Mouse (Mus musculus) MEL (cell line): ENCODE data around the gene A730009L09Rik.

ENCODE experiments used
- CTCF ChIP-seq, 3 experiments: IDR thresholded peaks in 2 of 3; conservative IDR thresholded peaks in 1 of 3; 2 replicates each; pipeline ENCODE4 v1.5.1; 2011 to 2012; ENCODE audit warnings: low read length in 3 of 3, low read depth in 2 of 3, mild to moderate bottlenecking in 2 of 3, improper control_type of control experiment in 1 of 3, inconsistent platforms in 1 of 3, mixed read lengths in 1 of 3, moderate library complexity in 1 of 3; ENCODE audit not compliant: control insufficient read depth in 1 of 3, insufficient read depth in 1 of 3, poor library complexity in 1 of 3, severe bottlenecking in 1 of 3
- E2F4 ChIP-seq: IDR thresholded peaks from 2 replicates; pipeline ENCODE4 v1.6.1; 2011; ENCODE audit warnings: low read depth, low read length, improper control_type of control experiment, borderline replicate concordance
- EP300 ChIP-seq, 2 experiments: IDR thresholded peaks; 2 replicates each; pipeline ENCODE4 v1.6.1; 2011; ENCODE audit warnings: improper control_type of control experiment in 2 of 2, low read length in 2 of 2, low read depth in 1 of 2, mild to moderate bottlenecking in 1 of 2
- GATA1 ChIP-seq: IDR thresholded peaks from 2 replicates; pipeline ENCODE4 v1.6.1; 2011; ENCODE audit warnings: low read depth, low read length, improper control_type of control experiment
- MAZ ChIP-seq: IDR thresholded peaks from 2 replicates; pipeline ENCODE4 v1.6.1; 2012; ENCODE audit warnings: low read depth, mild to moderate bottlenecking, inconsistent platforms, low read length, improper control_type of control experiment
- NELFE ChIP-seq: IDR thresholded peaks from 2 replicates; pipeline ENCODE4 v1.6.1; 2011; ENCODE audit warnings: low read depth, low read length, improper control_type of control experiment
- NRF1 ChIP-seq: IDR thresholded peaks from 2 replicates; pipeline ENCODE4 v1.6.1; 2014; ENCODE audit warnings: low read depth, mild to moderate bottlenecking, inconsistent platforms, low read length, improper control_type of control experiment, moderate library complexity; ENCODE audit not compliant: poor library complexity, insufficient read depth, severe bottlenecking
- POLR2A ChIP-seq, 2 experiments: IDR thresholded peaks; 2 replicates each; pipeline ENCODE4 v1.6.1; 2011 to 2012; ENCODE audit warnings: low read length in 2 of 2, mild to moderate bottlenecking in 2 of 2, control low read depth in 1 of 2, improper control_type of control experiment in 1 of 2, low read depth in 1 of 2, moderate library complexity in 1 of 2; ENCODE audit not compliant: control insufficient read depth in 1 of 2, insufficient read depth in 1 of 2, poor library complexity in 1 of 2
- POLR2AphosphoS2 ChIP-seq: IDR thresholded peaks from 2 replicates; pipeline ENCODE4 v1.6.1; 2011; ENCODE audit warnings: low read length, improper control_type of control experiment
- SIN3A ChIP-seq: IDR thresholded peaks from 2 replicates; pipeline ENCODE4 v1.6.1; 2012; ENCODE audit warnings: low read length, improper control_type of control experiment, inconsistent platforms
- SMC3 ChIP-seq: IDR thresholded peaks from 2 replicates; pipeline ENCODE4 v1.6.1; 2011; ENCODE audit warnings: low read depth, low read length, improper control_type of control experiment
- UBTF ChIP-seq: IDR thresholded peaks from 2 replicates; pipeline ENCODE4 v1.6.1; 2012; ENCODE audit warnings: low read depth, mild to moderate bottlenecking, inconsistent platforms, low read length, improper control_type of control experiment, moderate library complexity, borderline replicate concordance; ENCODE audit not compliant: insufficient read depth
- USF1 ChIP-seq: IDR thresholded peaks from 2 replicates; pipeline ENCODE4 v1.6.1; 2014; ENCODE audit warnings: low read depth, mild to moderate bottlenecking, inconsistent platforms, low read length, improper control_type of control experiment, moderate library complexity
- ZNF384 ChIP-seq: IDR thresholded peaks from 2 replicates; pipeline ENCODE4 v1.6.1; 2012; ENCODE audit warnings: low read depth, mild to moderate bottlenecking, inconsistent platforms, low read length, improper control_type of control experiment

GRCm38 (mm10) chr16:84476948-84477347 lies 38.0 kb upstream of the A730009L09Rik start:
- TF ChIP-seq CTCF (IDR thresholded peaks at IDR 0.05 in 2 of 3, conservative IDR thresholded peaks at IDR 0.05 in 1 of 3; ENCODE audit: control insufficient read depth in 1 of 3, insufficient read depth in 1 of 3, low read depth in 2 of 3, low read length in 3 of 3, poor library complexity in 1 of 3, severe bottlenecking in 1 of 3): no peak
- no peak for TF ChIP-seq USF1
- no peak for TF ChIP-seq EP300 (IDR thresholded peaks at IDR 0.05; ENCODE audit: low read depth in 1 of 2, low read length in 2 of 2)
- TF ChIP-seq NELFE: no peak
- TF ChIP-seq UBTF: no peak
- no peak for TF ChIP-seq POLR2A (IDR thresholded peaks at IDR 0.05; ENCODE audit: control insufficient read depth in 1 of 2, insufficient read depth in 1 of 2, low read depth in 1 of 2, low read length in 2 of 2, poor library complexity in 1 of 2)
- no peak for TF ChIP-seq GATA1
- no peak for TF ChIP-seq NRF1
- TF ChIP-seq SMC3: no peak
- TF ChIP-seq ZNF384: no peak
- no peak for TF ChIP-seq MAZ
- no peak for TF ChIP-seq SIN3A
- no peak for TF ChIP-seq E2F4
- no peak for TF ChIP-seq POLR2AphosphoS2
